Mouse (Mus musculus) embryonic facial prominence, embryonic 15.5 days (tissue): Measurements from ENCODE around the gene Gatd1. TPM values are rescaled to one million over a fixed set of nuclear protein-coding genes. Genes with fewer than 3 reads are reported as not detected.

ENCODE experiments used
- ATAC-seq: fragments of 200-750 bp; cut with Nextera tagmentation; 2 replicates; pipeline ENCODE4 v1.8.0; 2017; ENCODE audit warnings: low read depth, moderate TSS enrichment; ENCODE audit not compliant: insufficient number of reproducible peaks, low FRiP score, low TSS enrichment
- H3K27ac ChIP-seq: fragments of 300-500 bp; sonication (generic); replicated peaks from 2 replicates; pipeline ENCODE4 v1.5.1; 2015; ENCODE audit warnings: mild to moderate bottlenecking, inconsistent platforms
- H3K27me3 ChIP-seq: fragments of 300-500 bp; sonication (generic); 2 replicates; pipeline ENCODE4 v1.6.1; 2015; ENCODE audit warnings: inconsistent platforms
- H3K36me3 ChIP-seq: fragments of 300-500 bp; sonication (generic); 2 replicates; pipeline ENCODE4 v1.6.1; 2015; ENCODE audit warnings: mild to moderate bottlenecking, inconsistent platforms
- H3K4me1 ChIP-seq: fragments of 300-500 bp; sonication (generic); 2 replicates; pipeline ENCODE4 v1.6.1; 2015; ENCODE audit warnings: inconsistent platforms
- H3K4me2 ChIP-seq: fragments of 300-500 bp; sonication (generic); replicated peaks from 2 replicates; pipeline ENCODE4 v1.6.1; 2015; ENCODE audit warnings: mild to moderate bottlenecking, inconsistent platforms
- H3K4me3 ChIP-seq: fragments of 300-500 bp; sonication (generic); replicated peaks from 2 replicates; pipeline ENCODE4 v1.5.1; 2015; ENCODE audit warnings: mild to moderate bottlenecking, inconsistent platforms
- H3K9ac ChIP-seq: fragments of 300-500 bp; sonication (generic); 2 replicates; pipeline ENCODE4 v1.6.1; 2015; ENCODE audit warnings: inconsistent platforms
- H3K9me3 ChIP-seq: fragments of 300-500 bp; sonication (generic); replicated peaks from 2 replicates; pipeline ENCODE4 v1.6.1; 2016; ENCODE audit warnings: inconsistent platforms
- WGBS: fragments of 180-500 bp; shearing (Covaris S2); methylation state at CpG from one replicate; pipeline ENCODE4 v1.1.7; 2015; 5-methylcytosine and 5-hydroxymethylcytosine counted together
- polyA plus RNA-seq: library from polyadenylated mRNA; unstranded; fragments of >200 nt; fragmentation: Nextera tagmentation; extraction: Ambion mirVana; gene quantifications from 2 replicates; pipeline ENCODE4 v1.2.1, GENCODE M21; 2015

Gene Gatd1
- polyA plus RNA-seq, 1 experiment from 2014 or later, result 67.6 TPM

GRCm38 (mm10) chr7:141440613-141441012 is 26.7 kb upstream of the Gatd1 start:
- Histone ChIP-seq H3K4me2 (no peak overlapping the region), H3K4me1 (peaks cover 61% of the 10 kb centered on the region), H3K27ac (no peak overlapping the region), H3K9me3 (no peaks in the 10 kb centered on the region), H3K36me3 (peaks cover 23% of the 10 kb centered on the region), H3K4me3 (no peak overlapping the region), H3K9ac (no peak overlapping the region), H3K27me3 (no peaks in the 10 kb centered on the region)
- 25% methylated on average over 6 of the region's 6 CpGs for WGBS
- ATAC-seq, result no peak

GRCm38 (mm10) chr7:141439811-141440210 is 25.9 kb upstream of the Gatd1 start:
- no peak for ATAC-seq
- WGBS, result 94% methylated on average over 11 of the region's 11 CpGs
- Histone ChIP-seq H3K27ac (no peak overlapping the region), H3K9me3 (no peaks in the 10 kb centered on the region), H3K27me3 (no peaks in the 10 kb centered on the region), H3K4me3 (no peak overlapping the region), H3K4me2 (no peak overlapping the region), H3K36me3 (peaks cover 23% of the 10 kb centered on the region), H3K9ac (no peak overlapping the region), H3K4me1 (peaks cover 68% of the 10 kb centered on the region)

GRCm38 (mm10) chr7:141439140-141439679 is 25.3 kb upstream of the Gatd1 start:
- ATAC-seq, result no peak
- H3K27ac ChIP-seq, result no peak overlapping the region
- WGBS, result 93% methylated on average over 10 of the region's 10 CpGs
- H3K36me3 ChIP-seq, result peaks cover 23% of the 10 kb centered on the region
- no peak overlapping the region for H3K9ac ChIP-seq
- H3K9me3 ChIP-seq, result no peaks in the 10 kb centered on the region
- no peak overlapping the region for H3K4me3 ChIP-seq
- peaks cover 71% of the 10 kb centered on the region for H3K4me1 ChIP-seq
- no peak overlapping the region for H3K4me2 ChIP-seq
- no peaks in the 10 kb centered on the region for H3K27me3 ChIP-seq

GRCm38 (mm10) chr7:141438201-141438968 is 24.4 kb upstream of the Gatd1 start:
- no peaks in the 10 kb centered on the region for H3K27me3 ChIP-seq
- 90% methylated on average over 12 of the region's 12 CpGs for WGBS
- H3K4me2 ChIP-seq, result no peak overlapping the region
- no peaks in the 10 kb centered on the region for H3K9me3 ChIP-seq
- H3K36me3 ChIP-seq, result peaks cover 26% of the 10 kb centered on the region
- peaks cover 71% of the 10 kb centered on the region for H3K4me1 ChIP-seq
- no peak overlapping the region for H3K4me3 ChIP-seq
- H3K27ac ChIP-seq, result no peak overlapping the region
- no peak for ATAC-seq
- H3K9ac ChIP-seq, result no peak overlapping the region

- 5% methylated on average over 53 of the region's 53 CpGs for WGBS
- peak within 1 kb of the TSS; percentile 68 for H3K4me3 ChIP-seq
- ATAC-seq, result peak; percentile 75
- peaks cover 35% of the 10 kb centered on the region for H3K36me3 ChIP-seq
- peaks cover 63% of the 10 kb centered on the region for H3K4me1 ChIP-seq
- peak within 1 kb of the TSS; percentile 88 for H3K4me2 ChIP-seq
- no peaks in the 10 kb centered on the region for H3K27me3 ChIP-seq
- H3K9me3 ChIP-seq, result no peaks in the 10 kb centered on the region
- H3K27ac ChIP-seq, result peak within 1 kb of the TSS; percentile 53
- peak within 1 kb of the TSS; percentile 49 for H3K9ac ChIP-seq
Observed at GRCm38 (mm10) chr7:141437178-141438120, 23.5 kb upstream of the Gatd1 start, which contains the start of gene Slc25a22. Slc25a22 (minus strand) TSS chr7:141437892.

GRCm38 (mm10) chr7:141436523-141436892 is 22.6 kb upstream of the Gatd1 start:
- no peak overlapping the region for H3K9ac ChIP-seq
- H3K4me3 ChIP-seq, result peak overlapping the region; percentile 68
- H3K27ac ChIP-seq, result no peak overlapping the region
- H3K27me3 ChIP-seq, result no peaks in the 10 kb centered on the region
- H3K4me1 ChIP-seq, result peaks cover 55% of the 10 kb centered on the region
- H3K36me3 ChIP-seq, result peaks cover 43% of the 10 kb centered on the region
- no peak for ATAC-seq
- WGBS, result 64% methylated on average over 2 of the region's 2 CpGs
- H3K4me2 ChIP-seq, result peak overlapping the region; percentile 88
- H3K9me3 ChIP-seq, result no peaks in the 10 kb centered on the region

GRCm38 (mm10) chr7:141435856-141436522 is 22.1 kb upstream of the Gatd1 start:
- no peak overlapping the region for H3K9ac ChIP-seq
- peak overlapping the region; percentile 84 for H3K4me2 ChIP-seq
- peaks cover 50% of the 10 kb centered on the region for H3K4me1 ChIP-seq
- H3K27ac ChIP-seq, result no peak overlapping the region
- H3K36me3 ChIP-seq, result peaks cover 46% of the 10 kb centered on the region
- H3K9me3 ChIP-seq, result no peaks in the 10 kb centered on the region
- ATAC-seq, result no peak
- H3K4me3 ChIP-seq, result no peak overlapping the region
- no peaks in the 10 kb centered on the region for H3K27me3 ChIP-seq
- 79% methylated on average over 9 of the region's 9 CpGs for WGBS

GRCm38 (mm10) chr7:141435129-141435855 is 21.4 kb upstream of the Gatd1 start:
- WGBS, result 4% methylated on average over 17 of the region's 17 CpGs
- no peaks in the 10 kb centered on the region for H3K27me3 ChIP-seq
- no peak for ATAC-seq

GRCm38 (mm10) chr7:141434464-141434863 is 20.5 kb upstream of the Gatd1 start:
- Histone ChIP-seq H3K27me3 (no peaks in the 10 kb centered on the region), H3K9me3 (no peaks in the 10 kb centered on the region), H3K4me2 (peak overlapping the region; percentile 84), H3K4me3 (peak overlapping the region; percentile 53), H3K36me3 (peaks cover 41% of the 10 kb centered on the region), H3K27ac (peak overlapping the region; percentile 58; the same call in 1 of the 2 replicates), H3K9ac (peak overlapping the region; percentile 44), H3K4me1 (peaks cover 51% of the 10 kb centered on the region)
- ATAC-seq, result no peak
- 14% methylated on average over 8 of the region's 8 CpGs for WGBS

More at GRCm38 (mm10) chr7:141435129-141435855, 21.4 kb upstream of the Gatd1 start:
- peak overlapping the region; percentile 44; the same call in 1 of the 2 replicates for H3K9ac ChIP-seq
- H3K36me3 ChIP-seq, result peaks cover 47% of the 10 kb centered on the region
- H3K4me3 ChIP-seq, result peak overlapping the region; percentile 53
- H3K9me3 ChIP-seq, result no peaks in the 10 kb centered on the region
- H3K27ac ChIP-seq, result peak overlapping the region; percentile 58
- H3K4me1 ChIP-seq, result peaks cover 44% of the 10 kb centered on the region
- H3K4me2 ChIP-seq, result peak overlapping the region; percentile 84
